ENCODE assay signal across 13 mouse cellular contexts in the genomic region with DNA sequence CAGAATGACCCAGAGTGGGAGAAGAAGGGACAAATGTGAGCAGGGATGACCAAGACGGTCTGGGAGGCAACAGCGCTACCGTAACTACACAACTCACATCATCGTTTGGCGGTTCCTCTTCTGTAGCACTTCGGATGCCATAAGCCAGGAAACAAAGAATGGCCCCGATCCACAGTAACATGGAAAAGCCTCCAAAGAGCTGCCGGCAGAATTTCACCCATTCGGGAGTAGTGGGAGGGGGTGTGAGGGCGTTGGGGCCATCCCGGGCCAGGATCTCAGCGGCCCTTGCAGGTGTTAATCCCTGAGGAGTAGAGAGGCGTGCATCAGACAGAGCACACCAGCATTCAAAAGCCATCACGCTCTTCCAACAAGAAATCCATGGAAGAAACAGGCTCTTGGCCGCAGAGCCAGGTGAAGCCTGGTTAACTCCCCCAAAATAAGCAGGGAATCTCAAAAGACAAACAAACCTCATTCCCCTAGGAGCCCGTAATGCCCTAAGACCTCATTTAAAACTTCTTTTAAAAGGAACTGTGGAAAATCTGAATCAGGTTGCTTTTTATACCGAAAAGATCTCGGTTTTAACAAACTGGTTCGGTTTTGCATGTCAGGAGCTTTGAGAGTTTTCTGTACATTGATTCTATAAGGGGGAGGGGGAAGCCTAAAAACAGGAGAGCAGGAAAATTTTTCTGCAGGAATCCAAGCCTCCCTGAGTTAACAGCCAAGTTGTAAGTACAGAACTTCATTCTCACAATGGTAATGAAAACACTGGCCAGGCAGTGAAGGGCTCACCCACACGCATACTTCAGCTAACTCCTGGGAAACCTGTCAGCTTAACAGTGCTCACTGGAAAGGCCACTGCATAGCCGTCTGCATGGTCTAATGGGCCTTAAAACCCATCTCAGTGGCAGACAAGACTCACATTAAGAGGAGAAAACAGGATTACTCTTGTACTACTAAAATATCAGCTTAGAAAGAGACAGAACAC. TPM values are rescaled to one million over a fixed set of nuclear protein-coding genes. Genes with fewer than 3 reads are reported as not detected.
DNase-seq lines count a peak whose midpoint lies in the region; ATAC-seq lines count a peak whose summit lies in the region.
"Had no signal": no experiment of that assay in that cellular context is flagged by ENCODE, and none has a peak within 500 bp of the region (broad histone marks: within the 10 kb centered on the region; RNA-seq: fewer than 3 reads in every experiment).

No protein-coding gene starts in this region.

- 0 out of 2 replicates have a peak, but pooled peaks have one; percentile 41 for ATAC-seq in neural tube, embryonic 12.5 days (ENCODE audit: low FRiP score, low read depth)
- no peak for ATAC-seq in limb, embryonic 12.5 days (ENCODE audit: insufficient number of reproducible peaks, insufficient read depth, low FRiP score, low TSS enrichment, low read depth)
- ATAC-seq in neural tube, embryonic 15.5 days (ENCODE audit: low FRiP score), result no peak
- ATAC-seq: liver, postnatal 0 days had no signal

- no peak overlapping the region for H3K4me3 ChIP-seq in heart, embryonic 10.5 days
- no peak overlapping the region for H3K4me3 ChIP-seq in neural tube, embryonic 12.5 days
- H3K4me3 ChIP-seq in limb, embryonic 12.5 days (replicated peaks), result no peak overlapping the region
- no peak overlapping the region for H3K4me3 ChIP-seq in neural tube, embryonic 15.5 days (replicated peaks)
- H3K4me3 ChIP-seq: embryonic facial prominence, embryonic 15.5 days; megakaryocyte, embryonic 14.5 days had no signal

- H3K9me3 ChIP-seq in heart, embryonic 10.5 days, result no peaks in the 10 kb centered on the region
- no peaks in the 10 kb centered on the region for H3K9me3 ChIP-seq in neural tube, embryonic 12.5 days
- no peaks in the 10 kb centered on the region for H3K9me3 ChIP-seq in limb, embryonic 12.5 days
- H3K9me3 ChIP-seq in neural tube, embryonic 15.5 days (replicated peaks), result no peaks in the 10 kb centered on the region
- H3K9me3 ChIP-seq: embryonic facial prominence, embryonic 15.5 days; megakaryocyte, embryonic 14.5 days had no signal

- peaks cover 77% of the 10 kb centered on the region for H3K36me3 ChIP-seq in heart, embryonic 10.5 days
- H3K36me3 ChIP-seq in neural tube, embryonic 12.5 days, result peaks cover 75% of the 10 kb centered on the region
- peaks cover 71% of the 10 kb centered on the region for H3K36me3 ChIP-seq in limb, embryonic 12.5 days
- peaks cover 60% of the 10 kb centered on the region for H3K36me3 ChIP-seq in neural tube, embryonic 15.5 days

- peak overlapping the region; percentile 32; the same call in 1 of the 2 replicates for H3K27ac ChIP-seq in heart, embryonic 10.5 days
- H3K27ac ChIP-seq in neural tube, embryonic 12.5 days, result no peak overlapping the region; the same call in 1 of the 2 replicates
- H3K27ac ChIP-seq in limb, embryonic 12.5 days, result peak overlapping the region; percentile 89
- H3K27ac ChIP-seq in neural tube, embryonic 15.5 days (replicated peaks), result peak overlapping the region; percentile 6; the same call in 1 of the 2 replicates
- H3K27ac ChIP-seq: embryonic facial prominence, embryonic 15.5 days had no signal

- 80% methylated on average over 21 of the region's 21 CpGs for whole genome bisulfite sequencing in heart, embryonic 10.5 days
- WGBS in neural tube, embryonic 12.5 days, result 82% methylated on average over 21 of the region's 21 CpGs
- WGBS in limb, embryonic 12.5 days, result 72% methylated on average over 21 of the region's 21 CpGs
- 71% methylated on average over 21 of the region's 21 CpGs for WGBS in neural tube, embryonic 15.5 days

- H3K4me1 ChIP-seq in heart, embryonic 10.5 days, result peaks cover 68% of the 10 kb centered on the region
- H3K4me1 ChIP-seq in neural tube, embryonic 12.5 days, result peaks cover 23% of the 10 kb centered on the region
- peaks cover 53% of the 10 kb centered on the region for H3K4me1 ChIP-seq in limb, embryonic 12.5 days (replicated peaks)
- peaks cover 26% of the 10 kb centered on the region for H3K4me1 ChIP-seq in neural tube, embryonic 15.5 days

- no peaks in the 10 kb centered on the region for H3K27me3 ChIP-seq in heart, embryonic 10.5 days (ENCODE audit: insufficient read depth, poor library complexity, severe bottlenecking)
- H3K27me3 ChIP-seq in neural tube, embryonic 12.5 days (replicated peaks), result no peaks in the 10 kb centered on the region
- H3K27me3 ChIP-seq in limb, embryonic 12.5 days, result no peaks in the 10 kb centered on the region
- H3K27me3 ChIP-seq in neural tube, embryonic 15.5 days (replicated peaks), result no peaks in the 10 kb centered on the region
- H3K27me3 ChIP-seq: embryonic facial prominence, embryonic 15.5 days; megakaryocyte, embryonic 14.5 days had no signal

- peak; percentile 68 for DNase-seq in heart, embryonic 10.5 days (ENCODE audit: low spot score)
- no peak for DNase-seq in heart, adult 8-10 months (ENCODE audit: low spot score)
- no peak for DNase-seq in neural tube, embryonic 10.5 days (ENCODE audit: extremely low spot score, low spot score)
- no peak for DNase-seq in cerebellum, postnatal 4 days (ENCODE audit: low spot score in 2 of 2)
- no peak for DNase-seq in frontal cortex, postnatal 14 days (ENCODE audit: low spot score in 2 of 2)
- DNase-seq: liver, postnatal 0 days; right cerebral cortex, postnatal 14 days; thymus, postnatal 4 days had no signal

- no peak overlapping the region for H3K9ac ChIP-seq in neural tube, embryonic 12.5 days
- no peak overlapping the region for H3K9ac ChIP-seq in limb, embryonic 12.5 days (replicated peaks)
- H3K9ac ChIP-seq in neural tube, embryonic 15.5 days (replicated peaks), result no peak overlapping the region
- H3K9ac ChIP-seq: embryonic facial prominence, embryonic 15.5 days; liver, postnatal 0 days had no signal

- no peak overlapping the region for H3K4me2 ChIP-seq in neural tube, embryonic 12.5 days (replicated peaks)
- peak overlapping the region; percentile 11; the same call in 1 of the 2 replicates for H3K4me2 ChIP-seq in limb, embryonic 12.5 days
- no peak overlapping the region for H3K4me2 ChIP-seq in neural tube, embryonic 15.5 days
- H3K4me2 ChIP-seq: embryonic facial prominence, embryonic 15.5 days had no signal

RNA-seq across cellular contexts. Expression of a gene that starts 11.9 kb away (rescaled TPM):
- polyA plus RNA-seq in heart, embryonic 10.5 days (2016; fragmentation: Nextera tagmentation; extraction: Ambion mirVana), result 164 and 228 TPM in 2 replicates
- 100 to 1,000 TPM; 757 to 917 (median 814) TPM for total RNA-seq in heart, adult 8-10 months (2022)
- polyA plus RNA-seq in neural tube, embryonic 12.5 days (2016; fragmentation: Nextera tagmentation; extraction: Ambion mirVana), result 61.1 and 68.3 TPM in 2 replicates
- polyA plus RNA-seq in limb, embryonic 12.5 days (2016; fragmentation: Nextera tagmentation; extraction: Ambion mirVana), result 57.1 and 67.6 TPM in 2 replicates
- 77.2 and 88.7 TPM in 2 replicates for polyA plus RNA-seq in neural tube, embryonic 15.5 days (2015; fragmentation: Nextera tagmentation; extraction: Ambion mirVana)
